Mouse (Mus musculus): ENCODE measurements at regions not wholly inside any gene's neighbourhood (a gene's known extent, or its start where the extent isn't known, plus 50 kb on each side); places are given as distances from the start of the nearest gene placed in this dataset.

GRCm38 (mm10) chr16:71004211-71004610 lies 690.5 kb downstream of the Gbe1 start:
- H3K9ac ChIP-seq (replicated peaks; ENCODE audit: low read length) = no peak overlapping the region
- H3K27me3 ChIP-seq (ENCODE audit: control insufficient read depth, insufficient read depth, low read length) = no peaks in the 10 kb centered on the region
- no peaks in the 10 kb centered on the region for H3K9me3 ChIP-seq (replicated peaks; ENCODE audit: control insufficient read depth, low read length)
- H3K36me3 ChIP-seq (replicated peaks; ENCODE audit: control insufficient read depth, insufficient read depth, low read depth, low read length) = no peaks in the 10 kb centered on the region
- ATAC-seq (replicated peaks; ENCODE audit: insufficient number of reproducible peaks, low FRiP score, low TSS enrichment, low read depth) = no peak
- DNase-seq (ENCODE audit: low spot score) = no peak
- H3K4me3 ChIP-seq (ENCODE audit: low read depth, low read length) = no peak overlapping the region
- no peaks in the 10 kb centered on the region for H3K4me1 ChIP-seq (ENCODE audit: control insufficient read depth, insufficient read depth, low read length)
- H3K4me2 ChIP-seq (ENCODE audit: low read depth, low read length) = no peak overlapping the region
- no peak overlapping the region for H3K27ac ChIP-seq (replicated peaks; ENCODE audit: low read depth, low read length)
- 82% methylated on average over 4 of the region's 4 CpGs for WGBS

- H3K4me3 ChIP-seq (ENCODE audit: low read depth, low read length) = no peak overlapping the region
- ATAC-seq (replicated peaks; ENCODE audit: insufficient number of reproducible peaks, low FRiP score, low TSS enrichment, low read depth) (no peak), DNase-seq (ENCODE audit: low spot score) (no peak)
- no peaks in the 10 kb centered on the region for H3K27me3 ChIP-seq (ENCODE audit: control insufficient read depth, insufficient read depth, low read length)
- H3K4me2 ChIP-seq (ENCODE audit: low read depth, low read length) = no peak overlapping the region
- H3K36me3 ChIP-seq (replicated peaks; ENCODE audit: control insufficient read depth, insufficient read depth, low read depth, low read length) = no peaks in the 10 kb centered on the region
- H3K9me3 ChIP-seq (replicated peaks; ENCODE audit: control insufficient read depth, low read length) = no peaks in the 10 kb centered on the region
- H3K9ac ChIP-seq (replicated peaks; ENCODE audit: low read length) = no peak overlapping the region
- no peak overlapping the region for H3K27ac ChIP-seq (replicated peaks; ENCODE audit: low read depth, low read length)
- WGBS = 77% methylated on average over 2 of the region's 2 CpGs
- H3K4me1 ChIP-seq (ENCODE audit: control insufficient read depth, insufficient read depth, low read length) = no peaks in the 10 kb centered on the region
These were observed 729.6 kb downstream of the Gbe1 start for GRCm38 (mm10) chr16:71043381-71043780.

- H3K4me1 ChIP-seq (ENCODE audit: control insufficient read depth, insufficient read depth, low read length) = no peaks in the 10 kb centered on the region
- no peaks in the 10 kb centered on the region for H3K36me3 ChIP-seq (replicated peaks; ENCODE audit: control insufficient read depth, insufficient read depth, low read depth, low read length)
- H3K4me2 ChIP-seq (ENCODE audit: low read depth, low read length) = no peak overlapping the region
- no peaks in the 10 kb centered on the region for H3K27me3 ChIP-seq (ENCODE audit: control insufficient read depth, insufficient read depth, low read length)
- H3K9ac ChIP-seq (replicated peaks; ENCODE audit: low read length) = no peak overlapping the region
- H3K4me3 ChIP-seq (ENCODE audit: low read depth, low read length) = no peak overlapping the region
- no peaks in the 10 kb centered on the region for H3K9me3 ChIP-seq (replicated peaks; ENCODE audit: control insufficient read depth, low read length)
- WGBS = 64% methylated on average over 2 of the region's 2 CpGs
- H3K27ac ChIP-seq (replicated peaks; ENCODE audit: low read depth, low read length) = no peak overlapping the region
- DNase-seq (ENCODE audit: low spot score) (no peak), ATAC-seq (replicated peaks; ENCODE audit: insufficient number of reproducible peaks, low FRiP score, low TSS enrichment, low read depth) (no peak)
These were observed 740.5 kb downstream of the Gbe1 start for GRCm38 (mm10) chr16:71054258-71054657.

- no peak overlapping the region for H3K4me2 ChIP-seq (ENCODE audit: low read depth, low read length)
- H3K9me3 ChIP-seq (replicated peaks; ENCODE audit: control insufficient read depth, low read length) = no peaks in the 10 kb centered on the region
- no peak overlapping the region for H3K27ac ChIP-seq (replicated peaks; ENCODE audit: low read depth, low read length)
- H3K27me3 ChIP-seq (ENCODE audit: control insufficient read depth, insufficient read depth, low read length) = no peaks in the 10 kb centered on the region
- ATAC-seq (replicated peaks; ENCODE audit: insufficient number of reproducible peaks, low FRiP score, low TSS enrichment, low read depth) (peak; percentile 73; the same call in 1 of the 2 replicates), DNase-seq (ENCODE audit: low spot score) (peak; percentile 78)
- no peak overlapping the region for H3K9ac ChIP-seq (replicated peaks; ENCODE audit: low read length)
- H3K4me1 ChIP-seq (ENCODE audit: control insufficient read depth, insufficient read depth, low read length) = no peaks in the 10 kb centered on the region
- no peak overlapping the region for H3K4me3 ChIP-seq (ENCODE audit: low read depth, low read length)
- WGBS = 41% methylated on average over 3 of the region's 3 CpGs
- H3K36me3 ChIP-seq (replicated peaks; ENCODE audit: control insufficient read depth, insufficient read depth, low read depth, low read length) = no peaks in the 10 kb centered on the region
These were observed 749.0 kb downstream of the Gbe1 start for GRCm38 (mm10) chr16:71062754-71063153.

- Histone ChIP-seq H3K27ac (replicated peaks; ENCODE audit: low read depth, low read length) (no peak overlapping the region), H3K4me2 (ENCODE audit: low read depth, low read length) (no peak overlapping the region), H3K27me3 (ENCODE audit: control insufficient read depth, insufficient read depth, low read length) (no peaks in the 10 kb centered on the region), H3K4me1 (ENCODE audit: control insufficient read depth, insufficient read depth, low read length) (no peaks in the 10 kb centered on the region), H3K9me3 (replicated peaks; ENCODE audit: control insufficient read depth, low read length) (no peaks in the 10 kb centered on the region), H3K4me3 (ENCODE audit: low read depth, low read length) (no peak overlapping the region), H3K9ac (replicated peaks; ENCODE audit: low read length) (no peak overlapping the region), H3K36me3 (replicated peaks; ENCODE audit: control insufficient read depth, insufficient read depth, low read depth, low read length) (no peaks in the 10 kb centered on the region)
- WGBS = 65% methylated on average over 3 of the region's 3 CpGs
- no peak for ATAC-seq (replicated peaks; ENCODE audit: insufficient number of reproducible peaks, low FRiP score, low TSS enrichment, low read depth)
- no peak for DNase-seq (ENCODE audit: low spot score)
These were observed 749.7 kb downstream of the Gbe1 start for GRCm38 (mm10) chr16:71063361-71063932.

- Histone ChIP-seq H3K4me2 (ENCODE audit: low read depth, low read length) (no peak overlapping the region), H3K36me3 (replicated peaks; ENCODE audit: control insufficient read depth, insufficient read depth, low read depth, low read length) (no peaks in the 10 kb centered on the region), H3K9me3 (replicated peaks; ENCODE audit: control insufficient read depth, low read length) (no peaks in the 10 kb centered on the region), H3K27me3 (ENCODE audit: control insufficient read depth, insufficient read depth, low read length) (no peaks in the 10 kb centered on the region), H3K9ac (replicated peaks; ENCODE audit: low read length) (no peak overlapping the region), H3K4me1 (ENCODE audit: control insufficient read depth, insufficient read depth, low read length) (no peaks in the 10 kb centered on the region), H3K27ac (replicated peaks; ENCODE audit: low read depth, low read length) (no peak overlapping the region), H3K4me3 (ENCODE audit: low read depth, low read length) (no peak overlapping the region)
- ATAC-seq (replicated peaks; ENCODE audit: insufficient number of reproducible peaks, low FRiP score, low TSS enrichment, low read depth) (no peak), DNase-seq (ENCODE audit: low spot score) (no peak)
These were observed 756.4 kb downstream of the Gbe1 start for GRCm38 (mm10) chr16:71070186-71070585.

- H3K4me3 ChIP-seq (ENCODE audit: low read depth, low read length) = no peak overlapping the region
- H3K27ac ChIP-seq (replicated peaks; ENCODE audit: low read depth, low read length) = no peak overlapping the region
- no peak for ATAC-seq (replicated peaks; ENCODE audit: insufficient number of reproducible peaks, low FRiP score, low TSS enrichment, low read depth)
- no peaks in the 10 kb centered on the region for H3K4me1 ChIP-seq (ENCODE audit: control insufficient read depth, insufficient read depth, low read length)
- H3K4me2 ChIP-seq (ENCODE audit: low read depth, low read length) = no peak overlapping the region
- 82% methylated on average over 3 of the region's 3 CpGs for WGBS
- H3K27me3 ChIP-seq (ENCODE audit: control insufficient read depth, insufficient read depth, low read length) = no peaks in the 10 kb centered on the region
- no peaks in the 10 kb centered on the region for H3K36me3 ChIP-seq (replicated peaks; ENCODE audit: control insufficient read depth, insufficient read depth, low read depth, low read length)
- no peaks in the 10 kb centered on the region for H3K9me3 ChIP-seq (replicated peaks; ENCODE audit: control insufficient read depth, low read length)
- H3K9ac ChIP-seq (replicated peaks; ENCODE audit: low read length) = no peak overlapping the region
- DNase-seq (ENCODE audit: low spot score) = no peak
These were observed 789.1 kb downstream of the Gbe1 start for GRCm38 (mm10) chr16:71102829-71103228.

- Histone ChIP-seq H3K4me1 (ENCODE audit: control insufficient read depth, insufficient read depth, low read length) (no peaks in the 10 kb centered on the region), H3K27ac (replicated peaks; ENCODE audit: low read depth, low read length) (no peak overlapping the region)
- WGBS = 66% methylated on average over 1 of the region's 1 CpGs
These were observed 795.2 kb downstream of the Gbe1 start for GRCm38 (mm10) chr16:71108979-71109378.

More at GRCm38 (mm10) chr16:71108979-71109378, 795.2 kb downstream of the Gbe1 start:
- no peaks in the 10 kb centered on the region for H3K9me3 ChIP-seq (replicated peaks; ENCODE audit: control insufficient read depth, low read length)
- ATAC-seq (replicated peaks; ENCODE audit: insufficient number of reproducible peaks, low FRiP score, low TSS enrichment, low read depth) = no peak
- H3K36me3 ChIP-seq (replicated peaks; ENCODE audit: control insufficient read depth, insufficient read depth, low read depth, low read length) = no peaks in the 10 kb centered on the region
- no peak overlapping the region for H3K9ac ChIP-seq (replicated peaks; ENCODE audit: low read length)
- H3K27me3 ChIP-seq (ENCODE audit: control insufficient read depth, insufficient read depth, low read length) = no peaks in the 10 kb centered on the region
- H3K4me3 ChIP-seq (ENCODE audit: low read depth, low read length) = no peak overlapping the region
- no peak overlapping the region for H3K4me2 ChIP-seq (ENCODE audit: low read depth, low read length)
- no peak for DNase-seq (ENCODE audit: low spot score)

Data from embryonic facial prominence, embryonic 11.5 days (tissue).